Mouse (Mus musculus) lung, postnatal 0 days (tissue): ENCODE results near the gene S100a11. TPM values are rescaled to one million over a fixed set of nuclear protein-coding genes. Genes with fewer than 3 reads are reported as not detected.

ENCODE experiments used
- ATAC-seq: fragments of 200-750 bp; cut with Nextera tagmentation; 2 replicates; pipeline ENCODE4 v1.8.0; 2017; ENCODE audit warnings: moderate library complexity
- DNase-seq: peaks from one replicate; pipeline ENCODE4 v3.0.0-alpha.2; 2016; ENCODE audit warnings: low spot score
- H3K27ac ChIP-seq: fragments of 300-500 bp; sonication (generic); 2 replicates; pipeline ENCODE4 v1.5.1; 2014; ENCODE audit warnings: antibody characterized with exemption, mild to moderate bottlenecking, low read length, mixed read lengths
- H3K27me3 ChIP-seq: fragments of 300-500 bp; sonication (generic); replicated peaks from 2 replicates; pipeline ENCODE4 v1.6.1; 2014; ENCODE audit warnings: low read length, mixed read lengths; ENCODE audit not compliant: insufficient read depth
- H3K36me3 ChIP-seq: fragments of 300-500 bp; sonication (generic); 2 replicates; pipeline ENCODE4 v1.6.1; 2014; ENCODE audit warnings: low read length, mixed read lengths; ENCODE audit not compliant: insufficient read depth
- H3K4me1 ChIP-seq: fragments of 300-500 bp; sonication (generic); 2 replicates; pipeline ENCODE4 v1.6.1; 2014; ENCODE audit warnings: antibody characterized with exemption, low read depth, low read length, mixed read lengths; ENCODE audit not compliant: insufficient read depth
- H3K4me2 ChIP-seq: fragments of 300-500 bp; sonication (generic); replicated peaks from 2 replicates; pipeline ENCODE4 v1.6.1; 2014; ENCODE audit warnings: low read depth, mild to moderate bottlenecking, low read length, moderate library complexity, mixed read lengths
- H3K4me3 ChIP-seq: fragments of 300-500 bp; sonication (generic); 2 replicates; pipeline ENCODE4 v1.5.1; 2014; ENCODE audit warnings: low read depth, low read length
- H3K9ac ChIP-seq: fragments of 300-500 bp; sonication (generic); replicated peaks from 2 replicates; pipeline ENCODE4 v1.6.1; 2014; ENCODE audit warnings: low read depth, mild to moderate bottlenecking
- H3K9me3 ChIP-seq: fragments of 300-500 bp; sonication (generic); 2 replicates; pipeline ENCODE4 v1.6.1; 2016; ENCODE audit warnings: low read length, mixed read lengths
- CTCF ChIP-seq: IDR thresholded peaks from 2 replicates; pipeline ENCODE4 v1.5.1; 2016; ENCODE audit warnings: antibody characterized with exemption, mild to moderate bottlenecking
- EP300 ChIP-seq: IDR thresholded peaks from 2 replicates; pipeline ENCODE4 v1.6.1; 2016; ENCODE audit warnings: antibody characterized with exemption, mild to moderate bottlenecking, control low read depth
- WGBS: fragments of 180-500 bp; shearing (Covaris S2); extraction: QIAGEN DNeasy Blood & Tissue Kit; methylation state at CpG from one replicate; pipeline ENCODE4 v1.1.7; 2014; 5-methylcytosine and 5-hydroxymethylcytosine counted together
- polyA plus RNA-seq: library from polyadenylated mRNA; unstranded; fragments of >200 nt; fragmentation: Nextera tagmentation; extraction: Ambion mirVana; gene quantifications from 2 replicates; pipeline ENCODE4 v1.2.1, GENCODE M21; 2015

S100a11 gene
- polyA plus RNA-seq, 1 experiment from 2014 or later: 2,513 TPM

GRCm38 (mm10) chr3:93519856-93520329 is 395 bp upstream of the S100a11 start:
- WGBS: 53% methylated on average over 5 of the region's 5 CpGs
- H3K4me3 ChIP-seq: peak overlapping the region; percentile 73; the same call in 1 of the 2 replicates
- no peak overlapping the region for H3K9ac ChIP-seq
- H3K9me3 ChIP-seq: no peaks in the 10 kb centered on the region
- H3K27me3 ChIP-seq: no peaks in the 10 kb centered on the region
- peaks cover 9% of the 10 kb centered on the region for H3K4me1 ChIP-seq
- H3K27ac ChIP-seq: no peak overlapping the region; the same call in 1 of the 2 replicates
- peaks cover 3% of the 10 kb centered on the region; the same call in 1 of the 2 replicates for H3K36me3 ChIP-seq
- ATAC-seq (no peak), DNase-seq (no peak)
- no peak overlapping the region for H3K4me2 ChIP-seq
- TF ChIP-seq CTCF (no peak), EP300 (no peak)

- WGBS: 71% methylated on average over 8 of the region's 8 CpGs
- DNase-seq (peak; percentile 13), ATAC-seq (no peak)
- TF ChIP-seq CTCF: no peak
- no peak for TF ChIP-seq EP300
- Histone ChIP-seq H3K27me3 (no peaks in the 10 kb centered on the region), H3K36me3 (peaks cover 8% of the 10 kb centered on the region; the same call in 1 of the 2 replicates), H3K4me2 (peak overlapping the region; percentile 64), H3K9ac (peak overlapping the region; percentile 75; the same call in 1 of the 2 replicates), H3K27ac (peak overlapping the region; percentile 95; the same call in 1 of the 2 replicates), H3K4me3 (peak overlapping the region; percentile 73), H3K9me3 (no peaks in the 10 kb centered on the region), H3K4me1 (peaks cover 9% of the 10 kb centered on the region)
Observed at GRCm38 (mm10) chr3:93521462-93522057, 1.3 kb downstream of the S100a11 start.

- Histone ChIP-seq H3K36me3 (peaks cover 14% of the 10 kb centered on the region; the same call in 1 of the 2 replicates), H3K27ac (0 out of 2 replicates have a peak overlapping the region, but pooled peaks have one; percentile 33), H3K4me3 (no peak overlapping the region), H3K9me3 (no peaks in the 10 kb centered on the region), H3K4me1 (peaks cover 9% of the 10 kb centered on the region), H3K9ac (no peak overlapping the region), H3K27me3 (no peaks in the 10 kb centered on the region), H3K4me2 (peak overlapping the region; percentile 38)
- TF ChIP-seq EP300 (peak; percentile 52; the same call in 1 of the 2 replicates), CTCF (peak; percentile 90)
- ATAC-seq (no peak), DNase-seq (peak; percentile 85)
- 25% methylated on average over 7 of the region's 7 CpGs for WGBS
Observed at GRCm38 (mm10) chr3:93522611-93523010, 2.3 kb downstream of the S100a11 start.

DNA sequence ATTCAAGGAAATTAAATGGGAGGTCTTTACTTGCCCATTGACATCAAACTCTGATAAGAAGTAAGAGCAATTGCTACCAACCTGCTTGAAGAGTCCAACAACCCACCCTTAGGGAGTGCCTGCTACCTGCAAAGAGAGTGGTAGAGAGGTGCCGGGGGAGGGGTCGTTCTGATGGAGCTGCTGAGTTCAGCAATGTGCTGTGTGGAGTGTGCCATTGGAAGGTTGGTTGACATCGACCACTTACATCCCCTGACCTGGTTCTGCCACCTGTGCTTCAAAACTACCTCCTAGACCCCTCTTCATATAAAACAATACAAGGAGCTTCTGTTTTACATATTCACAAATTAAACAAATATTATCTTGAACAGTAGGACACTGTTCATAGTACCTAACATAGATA is 7.0 kb downstream of the S100a11 start:
- ATAC-seq: no peak
- no peak overlapping the region for H3K27ac ChIP-seq
- H3K4me3 ChIP-seq: no peak overlapping the region
- 79% methylated on average over 3 of the region's 3 CpGs for WGBS
- no peaks in the 10 kb centered on the region for H3K9me3 ChIP-seq
- H3K4me2 ChIP-seq: no peak overlapping the region
- no peak overlapping the region for H3K9ac ChIP-seq
- no peaks in the 10 kb centered on the region for H3K27me3 ChIP-seq
- TF ChIP-seq EP300 (no peak), CTCF (no peak)
- H3K36me3 ChIP-seq: peaks cover 14% of the 10 kb centered on the region; the same call in 1 of the 2 replicates
- H3K4me1 ChIP-seq: no peaks in the 10 kb centered on the region
- no peak for DNase-seq

DNA sequence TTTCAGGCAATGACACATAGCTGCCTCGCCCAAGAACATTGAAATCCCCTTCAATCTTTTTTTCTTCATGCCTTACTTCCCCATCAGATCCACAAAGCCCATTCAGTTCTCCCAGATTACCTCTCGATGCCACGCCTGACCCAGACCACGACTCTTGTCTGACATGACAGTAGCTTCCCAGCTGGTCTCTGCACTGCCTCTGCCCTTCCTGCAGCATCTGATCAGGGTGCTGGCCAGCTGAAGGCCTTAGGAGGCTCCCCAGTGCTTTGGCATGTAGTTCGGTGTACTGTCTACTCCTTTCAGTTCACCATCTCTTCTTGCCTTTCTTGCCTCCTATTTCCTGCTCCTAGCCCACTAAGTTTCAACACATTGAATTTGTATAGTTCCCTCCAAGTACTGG is 8.5 kb downstream of the S100a11 start:
- no peak for DNase-seq
- Histone ChIP-seq H3K9ac (no peak overlapping the region), H3K27me3 (no peaks in the 10 kb centered on the region), H3K4me3 (no peak overlapping the region), H3K27ac (no peak overlapping the region), H3K4me1 (no peaks in the 10 kb centered on the region), H3K4me2 (no peak overlapping the region), H3K9me3 (no peaks in the 10 kb centered on the region), H3K36me3 (peaks cover 14% of the 10 kb centered on the region; the same call in 1 of the 2 replicates)
- 87% methylated on average over 5 of the region's 5 CpGs for WGBS
- ATAC-seq: no peak
- TF ChIP-seq EP300 (no peak), CTCF (no peak)

GRCm38 (mm10) chr3:93537068-93537576 is 16.8 kb downstream of the S100a11 start:
- Histone ChIP-seq H3K27ac (no peak overlapping the region), H3K4me3 (no peak overlapping the region), H3K4me2 (no peak overlapping the region), H3K9me3 (no peaks in the 10 kb centered on the region), H3K36me3 (no peaks in the 10 kb centered on the region), H3K27me3 (no peaks in the 10 kb centered on the region), H3K9ac (no peak overlapping the region), H3K4me1 (no peaks in the 10 kb centered on the region)
- WGBS: 52% methylated on average over 2 of the region's 2 CpGs
- DNase-seq: peak; percentile 77
- peak; percentile 91 for ATAC-seq
- TF ChIP-seq CTCF (peak; percentile 46), EP300 (peak; percentile 78; the same call in 1 of the 2 replicates)
